Mouse (Mus musculus) CD4-positive helper T cell, adult 2 months (primary cell): ENCODE measurements around the gene Trip6.

Experiments used
- DNase-seq: peaks from one replicate; pipeline ENCODE4 v3.0.0-alpha.2; 2012; ENCODE audit warnings: low read depth, missing footprints, low spot score

Gene Trip6

DNA sequence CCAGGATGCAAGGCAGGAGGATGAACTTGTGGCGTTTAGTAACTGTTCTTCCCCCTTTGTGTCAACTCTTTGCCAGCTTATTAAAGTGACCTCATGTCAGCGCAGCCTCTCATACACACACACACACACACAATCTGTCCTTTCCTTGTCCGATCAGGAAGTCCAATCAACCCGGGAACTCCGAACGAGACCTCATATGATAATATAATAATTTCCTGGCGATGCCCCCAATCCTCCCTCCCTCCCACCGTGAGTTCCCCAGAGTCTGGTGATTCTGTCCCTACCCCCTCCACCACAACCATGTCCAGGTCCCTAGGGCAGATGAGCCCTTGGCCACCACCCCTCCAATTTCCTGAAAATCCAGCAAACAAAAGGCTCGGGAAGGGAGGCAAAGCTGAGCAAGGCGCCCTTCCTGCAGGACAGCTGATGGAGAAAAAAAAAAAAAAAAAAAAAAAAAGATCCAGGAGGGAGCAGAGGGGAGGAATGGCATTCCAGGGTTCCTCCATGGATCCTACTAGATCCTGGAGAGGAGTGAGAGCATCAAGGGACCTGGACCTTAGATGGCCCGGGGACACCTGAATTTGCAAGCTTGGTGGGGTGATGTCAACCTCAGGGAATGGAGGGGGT, 24.6 kb upstream of the Trip6 start:
- no peak for DNase-seq

- DNase-seq = peak; percentile 72
Measured at GRCm38 (mm10) chr5:137338256-137338655, 24.1 kb upstream of the Trip6 start.

GRCm38 (mm10) chr5:137337190-137337589, 23.0 kb upstream of the Trip6 start:
- no peak for DNase-seq

GRCm38 (mm10) chr5:137335066-137335465, 20.9 kb upstream of the Trip6 start:
- no peak for DNase-seq

- DNase-seq = no peak
Measured at GRCm38 (mm10) chr5:137334317-137334716, 20.1 kb upstream of the Trip6 start.

DNA sequence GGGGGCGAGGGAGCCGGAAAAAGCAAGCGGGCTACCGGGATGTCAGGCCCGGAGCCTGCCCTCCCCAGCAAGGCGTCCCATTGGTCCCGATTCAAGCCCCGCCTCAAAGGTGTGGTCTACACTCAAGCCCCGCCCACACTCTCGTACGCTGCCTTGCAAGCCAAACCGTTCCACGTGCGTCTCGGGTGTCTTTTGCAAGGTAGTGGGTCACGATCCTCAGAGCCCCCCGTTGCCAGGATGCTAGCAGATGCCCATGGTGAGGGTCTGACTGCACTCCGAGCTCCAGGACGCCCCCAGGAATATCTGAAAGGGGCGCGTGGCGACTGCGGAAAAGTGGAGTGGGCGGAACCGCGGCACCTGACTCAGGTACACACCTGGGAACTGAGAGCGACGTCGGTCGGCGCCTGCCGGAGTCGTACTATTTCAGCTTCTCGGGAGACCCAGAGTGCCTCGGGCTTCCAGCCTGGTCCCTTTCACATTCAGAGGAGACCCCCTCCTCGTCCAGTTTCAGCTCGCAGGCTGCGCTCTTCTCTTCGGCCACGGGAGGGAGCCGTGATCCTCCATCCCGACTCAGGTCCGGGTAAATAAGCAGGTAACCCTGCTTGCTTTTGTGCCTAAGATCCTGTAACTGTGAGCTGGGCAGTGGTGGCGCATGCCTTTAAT, 19.4 kb upstream of the Trip6 start, which contains the start of gene Slc12a9:
Gene Slc12a9 (minus strand): TSS at position 86 of the 663 bp plus-strand sequence.
- peak; percentile 93 for DNase-seq

- no peak for DNase-seq
Measured at GRCm38 (mm10) chr5:137332857-137333511, 18.8 kb upstream of the Trip6 start.

- DNase-seq = no peak
Measured at GRCm38 (mm10) chr5:137330910-137331309, 16.7 kb upstream of the Trip6 start.

DNA sequence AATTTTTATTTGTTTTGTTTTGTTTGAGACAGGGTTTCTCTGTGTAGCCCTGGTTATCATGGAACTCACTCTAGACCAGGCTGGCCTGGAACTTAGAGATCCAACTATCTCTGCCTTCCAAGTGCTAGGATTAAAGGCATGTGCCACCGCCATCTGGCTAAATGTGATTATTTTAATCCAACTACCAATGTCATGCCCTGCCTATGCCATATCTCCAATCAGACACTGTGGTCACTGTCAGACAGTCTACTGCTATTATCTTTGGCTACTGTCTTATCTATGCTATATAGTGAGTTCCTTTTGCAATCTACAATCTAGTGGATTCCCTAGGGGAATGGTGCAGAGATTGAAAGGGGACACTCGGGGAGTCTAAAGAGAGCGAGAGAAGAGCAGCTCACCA, 6.8 kb upstream of the Trip6 start:
- no peak for DNase-seq

GRCm38 (mm10) chr5:137318570-137318969, 4.4 kb upstream of the Trip6 start:
- DNase-seq = no peak

DNA sequence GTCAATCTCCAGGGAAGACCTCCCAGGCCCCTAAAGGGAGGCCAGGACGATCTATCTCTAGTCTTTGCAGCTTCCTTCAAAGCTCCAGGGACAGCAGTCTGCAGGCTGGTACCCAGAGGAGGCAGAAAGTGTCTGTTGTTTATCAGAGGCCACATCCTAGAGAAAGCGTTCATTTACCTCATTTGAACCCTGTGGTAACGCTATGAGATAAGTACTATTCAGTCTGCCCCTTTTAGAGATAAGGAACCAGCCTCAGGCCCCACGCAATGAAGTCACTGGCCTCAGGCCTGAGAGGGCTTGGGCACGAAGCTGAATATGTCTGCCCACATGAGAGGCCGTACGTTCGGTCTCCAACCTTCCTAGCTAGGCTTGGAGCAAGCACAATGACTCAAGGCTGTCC, 3.2 kb upstream of the Trip6 start:
- DNase-seq = no peak

- DNase-seq = peak; percentile 46
Measured at GRCm38 (mm10) chr5:137315084-137315903, 1.1 kb upstream of the Trip6 start.

DNA sequence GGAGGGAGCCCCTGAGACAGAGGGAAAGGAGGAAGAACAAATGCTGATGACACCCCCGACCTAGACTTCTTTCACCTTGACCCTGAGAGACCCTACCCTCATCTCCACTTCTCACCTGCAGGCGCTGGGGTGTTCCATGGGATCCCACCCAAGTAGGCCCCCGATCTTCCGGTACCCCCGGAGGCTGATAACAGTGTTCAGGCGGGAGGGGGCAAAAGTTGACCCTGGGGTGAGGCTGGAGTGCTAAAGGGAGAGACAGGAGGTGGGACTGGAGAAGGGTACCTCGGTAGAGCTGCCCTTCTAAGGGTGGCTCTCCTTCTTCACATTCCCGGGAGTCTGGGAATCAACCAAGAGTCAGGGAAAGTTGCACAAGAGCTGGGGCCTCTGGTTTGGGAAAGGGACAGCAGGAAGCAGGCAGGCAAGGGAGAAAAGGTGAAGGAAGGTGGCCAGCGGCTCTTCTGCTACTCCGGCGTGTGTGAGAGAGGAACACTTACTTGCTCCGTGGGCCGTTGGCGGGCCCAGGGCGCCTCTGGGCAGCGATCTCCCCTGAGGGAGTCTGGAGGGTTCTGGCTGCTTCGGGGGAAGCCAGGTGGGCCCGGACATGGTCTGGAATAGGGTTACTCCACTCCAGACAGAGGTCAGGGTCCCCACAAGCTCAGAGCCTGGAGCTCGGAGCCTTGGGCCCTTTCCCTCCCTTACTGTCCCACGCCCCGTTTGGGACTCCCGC, 575 bp downstream of the Trip6 start:
- no peak for DNase-seq

- no peak for DNase-seq
Measured at GRCm38 (mm10) chr5:137308356-137308755, 5.8 kb downstream of the Trip6 start.

DNA sequence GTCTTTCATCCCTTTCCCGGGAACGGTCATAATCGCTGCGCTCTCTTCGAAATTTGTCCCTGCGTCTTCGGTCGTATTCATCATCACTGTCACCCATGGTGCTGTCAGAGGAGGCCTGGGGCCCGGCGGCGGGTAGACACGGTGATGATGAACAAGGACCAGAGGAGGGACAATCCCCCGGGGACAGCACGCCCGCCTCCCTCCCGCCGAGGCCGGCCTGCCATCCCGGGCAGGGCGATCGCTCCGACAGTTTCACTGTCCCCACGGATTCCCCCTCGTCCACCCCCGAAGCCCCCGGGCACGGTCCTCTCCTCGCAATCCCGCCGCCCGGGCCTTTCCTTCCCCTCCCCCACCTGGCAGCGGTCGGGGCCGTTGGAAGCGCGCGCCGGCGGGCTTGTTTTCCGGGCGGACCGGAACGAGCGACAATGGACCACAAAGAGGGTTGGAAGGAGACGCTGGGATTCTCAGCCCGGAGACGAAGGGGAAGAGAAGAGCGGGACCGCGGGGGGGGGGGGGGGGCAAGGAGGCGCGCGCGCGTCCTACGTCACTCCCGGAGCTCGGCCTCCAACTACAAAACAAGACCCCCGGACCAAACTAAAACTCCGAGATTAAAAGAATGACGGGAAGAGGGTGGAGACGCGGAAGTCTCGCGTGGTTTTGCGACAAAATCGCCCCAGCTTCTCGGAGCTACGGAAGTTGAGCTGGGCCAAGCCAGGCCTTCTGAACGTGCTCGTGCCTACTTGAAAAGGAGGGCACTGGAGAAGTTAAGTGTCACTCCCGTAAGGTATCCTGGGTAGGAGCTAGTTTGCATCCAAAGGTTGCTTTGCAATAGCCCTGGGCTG, 6.9 kb downstream of the Trip6 start, which contains the start of gene Srrt:
Gene Srrt (minus strand): TSS at position 604 of the 842 bp plus-strand sequence.
- peak; percentile 95 for DNase-seq

GRCm38 (mm10) chr5:137306439-137307005, 7.7 kb downstream of the Trip6 start:
- peak; percentile 33 for DNase-seq

GRCm38 (mm10) chr5:137305822-137306221, 8.4 kb downstream of the Trip6 start:
- DNase-seq = no peak

- DNase-seq = no peak
Measured at GRCm38 (mm10) chr5:137304816-137305215, 9.4 kb downstream of the Trip6 start.

DNA sequence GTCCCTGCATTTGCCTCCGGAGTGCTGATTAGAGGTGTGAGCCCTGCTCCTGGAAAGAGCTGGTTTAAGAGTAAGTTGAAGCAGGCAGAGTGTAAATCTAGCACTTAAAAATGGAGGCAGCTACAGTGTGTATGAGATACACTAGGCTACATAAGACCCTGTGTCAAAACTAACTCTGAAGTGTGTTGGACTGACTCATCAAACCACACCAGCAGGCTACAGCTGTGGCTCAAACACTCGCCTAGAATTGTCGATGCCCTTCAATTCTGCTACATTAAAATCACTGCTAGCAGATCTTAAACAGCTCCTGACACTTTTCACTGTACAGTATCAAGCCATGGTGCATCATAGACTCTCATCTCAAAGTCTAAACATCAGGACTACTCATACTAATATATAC, 10.0 kb downstream of the Trip6 start:
- no peak for DNase-seq

DNA sequence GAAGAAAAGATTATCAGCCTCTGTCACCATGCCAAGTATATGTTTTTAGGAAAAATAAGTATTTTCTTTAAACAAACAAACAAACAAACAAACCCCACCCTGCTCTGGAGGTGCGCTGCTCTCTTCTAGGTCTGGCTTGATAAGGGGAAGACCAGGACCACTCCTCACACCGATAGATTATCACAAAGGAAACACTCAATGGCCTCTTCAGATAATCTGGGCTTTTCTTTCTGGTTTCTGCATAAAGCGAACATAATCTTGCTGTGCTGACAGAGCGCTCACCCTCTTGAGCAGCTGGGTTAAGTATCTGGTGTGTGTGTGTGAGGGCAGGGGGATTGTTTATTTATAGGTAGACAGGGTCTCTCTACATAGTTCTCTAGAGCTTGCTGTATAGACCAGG, 10.6 kb downstream of the Trip6 start:
- no peak for DNase-seq
